Mouse (Mus musculus) testis, adult 2 months (tissue): Measurements from ENCODE around the gene Pdpk1.

ENCODE experiments used
- CTCF ChIP-seq: fragments of 200-500 bp; IDR thresholded peaks from 2 replicates; pipeline ENCODE4 v1.5.1; 2012; ENCODE audit warnings: low read depth, mild to moderate bottlenecking, inconsistent platforms, low read length, moderate library complexity; ENCODE audit not compliant: control insufficient read depth, insufficient read depth, insufficient replicate concordance
- POLR2A ChIP-seq: fragments of 200-500 bp; IDR thresholded peaks from 2 replicates; pipeline ENCODE4 v1.6.1; 2012; ENCODE audit warnings: low read depth, mild to moderate bottlenecking, inconsistent platforms, low read length, moderate library complexity; ENCODE audit not compliant: control insufficient read depth

DNA sequence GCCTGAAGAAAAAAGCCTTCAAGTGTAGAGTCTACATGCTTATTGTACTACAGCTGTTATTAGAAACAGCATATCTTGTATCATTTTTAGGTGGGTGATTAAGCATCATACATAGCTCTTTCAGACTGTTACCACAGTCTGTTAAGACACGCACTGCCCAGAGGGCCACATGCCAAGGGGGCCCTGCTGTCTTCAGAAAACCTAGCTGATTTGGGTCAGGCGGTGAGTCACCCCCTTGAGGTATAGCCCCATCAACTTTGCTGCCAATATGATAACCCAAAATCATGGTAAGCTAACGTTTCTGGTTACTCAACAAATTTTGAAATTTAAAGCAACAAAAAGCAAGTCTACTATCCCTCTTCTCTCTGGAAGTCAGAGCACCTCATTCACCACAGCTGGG, 31.3 kb downstream of the Pdpk1 start:
- TF ChIP-seq CTCF (no peak), POLR2A (no peak)
